Mouse (Mus musculus) liver, embryonic 14.5 days (tissue): ENCODE measurements at regions not wholly inside any gene's neighbourhood (a gene's known extent, or its start where the extent isn't known, plus 50 kb on each side); places are given as distances from the start of the nearest gene placed in this dataset.

ENCODE experiments used
- ATAC-seq: fragments of 200-750 bp; cut with Nextera tagmentation; 2 replicates; pipeline ENCODE4 v1.8.0; 2017; ENCODE audit warnings: moderate number of reproducible peaks, mild to moderate bottlenecking, moderate library complexity; ENCODE audit not compliant: insufficient read depth
- DNase-seq, 3 experiments: peaks; one replicate each; pipeline ENCODE4 v3.0.0-alpha.2; 2012 to 2013; ENCODE audit warnings: low read depth in 3 of 3, low spot score in 3 of 3
- H3K27ac ChIP-seq: fragments of 300-500 bp; sonication (generic); 2 replicates; pipeline ENCODE4 v1.5.1; 2014; ENCODE audit warnings: moderate library complexity, mild to moderate bottlenecking, control low read depth, inconsistent platforms
- H3K27me3 ChIP-seq: fragments of 300-500 bp; sonication (generic); 2 replicates; pipeline ENCODE4 v1.6.1; 2014; ENCODE audit warnings: mild to moderate bottlenecking, low read length, moderate library complexity; ENCODE audit not compliant: control insufficient read depth, insufficient read depth
- H3K36me3 ChIP-seq: fragments of 300-500 bp; sonication (generic); replicated peaks from 2 replicates; pipeline ENCODE4 v1.6.1; 2014; ENCODE audit warnings: low read depth; ENCODE audit not compliant: control insufficient read depth, insufficient read depth
- H3K4me1 ChIP-seq, 2 experiments: fragments of 200-500 bp in 1 of 2; fragments of 300-500 bp in 1 of 2; sonication (generic) in 1 of 2; replicated peaks; 2 replicates each; pipeline ENCODE4 v1.6.1; 2012 to 2014; ENCODE audit warnings: antibody characterized with exemption in 1 of 2, inconsistent platforms in 1 of 2, low read length in 1 of 2; ENCODE audit not compliant: control insufficient read depth in 2 of 2, insufficient read depth in 2 of 2
- H3K4me2 ChIP-seq: fragments of 300-500 bp; sonication (generic); 2 replicates; pipeline ENCODE4 v1.6.1; 2014; ENCODE audit warnings: low read depth, mild to moderate bottlenecking, control low read depth, moderate library complexity
- H3K4me3 ChIP-seq, 2 experiments: fragments of 200-500 bp in 1 of 2; fragments of 300-500 bp in 1 of 2; sonication (generic) in 1 of 2; 2 replicates each; pipeline ENCODE4 v1.5.1; 2012 to 2014; ENCODE audit warnings: low read depth in 2 of 2, low read length in 2 of 2, mild to moderate bottlenecking in 2 of 2, control low read depth in 1 of 2, inconsistent platforms in 1 of 2, moderate library complexity in 1 of 2; ENCODE audit not compliant: insufficient read depth in 1 of 2
- H3K9ac ChIP-seq: fragments of 300-500 bp; sonication (generic); replicated peaks from 2 replicates; pipeline ENCODE4 v1.6.1; 2014; ENCODE audit warnings: mild to moderate bottlenecking, control low read depth, moderate library complexity
- H3K9me3 ChIP-seq: fragments of 300-500 bp; sonication (generic); 2 replicates; pipeline ENCODE4 v1.6.1; 2016; ENCODE audit warnings: low read length, mixed read lengths; ENCODE audit not compliant: control insufficient read depth
- CTCF ChIP-seq: IDR thresholded peaks from 2 replicates; pipeline ENCODE4 v1.5.1; 2016; ENCODE audit warnings: antibody characterized with exemption, low read depth, control low read depth
- EP300 ChIP-seq: IDR thresholded peaks from 2 replicates; pipeline ENCODE4 v1.6.1; 2016; ENCODE audit warnings: antibody characterized with exemption, low read depth
- WGBS: fragments of 180-500 bp; shearing (Covaris S2); extraction: QIAGEN DNeasy Blood & Tissue Kit; methylation state at CpG from one replicate; pipeline ENCODE4 v1.1.7; 2014; ENCODE audit not compliant: insufficient replicate concordance; 5-methylcytosine and 5-hydroxymethylcytosine counted together

GRCm38 (mm10) chr1:69429632-69430031 lies 257.4 kb downstream of the Ikzf2 start:
- H3K4me2 ChIP-seq: no peak overlapping the region
- TF ChIP-seq CTCF (no peak), EP300 (no peak)
- no peak overlapping the region for H3K27ac ChIP-seq
- ATAC-seq (no peak), DNase-seq (no peak)
- H3K9me3 ChIP-seq: no peaks in the 10 kb centered on the region
- H3K36me3 ChIP-seq: no peaks in the 10 kb centered on the region
- no peaks in the 10 kb centered on the region for H3K27me3 ChIP-seq
- no peak overlapping the region for H3K4me3 ChIP-seq
- no peaks in the 10 kb centered on the region for H3K4me1 ChIP-seq
- H3K9ac ChIP-seq: no peak overlapping the region
- 61% methylated on average over 5 of the region's 5 CpGs for WGBS

GRCm38 (mm10) chr1:69397676-69398075 lies 289.4 kb downstream of the Ikzf2 start:
- no peak overlapping the region for H3K9ac ChIP-seq
- H3K36me3 ChIP-seq: no peaks in the 10 kb centered on the region
- H3K27me3 ChIP-seq: no peaks in the 10 kb centered on the region
- no peak overlapping the region for H3K4me2 ChIP-seq
- no peaks in the 10 kb centered on the region for H3K4me1 ChIP-seq
- no peak overlapping the region for H3K27ac ChIP-seq
- DNase-seq: no peak
- TF ChIP-seq EP300: no peak
- no peak for TF ChIP-seq CTCF
- 54% methylated on average over 2 of the region's 2 CpGs for WGBS
- no peak overlapping the region for H3K4me3 ChIP-seq
- no peaks in the 10 kb centered on the region; the same call in 1 of the 2 replicates for H3K9me3 ChIP-seq
- ATAC-seq: no peak

GRCm38 (mm10) chr1:69382374-69382773 lies 274.5 kb upstream of the Erbb4 start:
- H3K4me1 ChIP-seq: no peaks in the 10 kb centered on the region
- no peak for ATAC-seq
- TF ChIP-seq CTCF (no peak), EP300 (no peak)
- no peaks in the 10 kb centered on the region for H3K27me3 ChIP-seq
- no peaks in the 10 kb centered on the region for H3K9me3 ChIP-seq
- no peak overlapping the region for H3K4me2 ChIP-seq
- WGBS: 66% methylated on average over 1 of the region's 1 CpGs
- no peaks in the 10 kb centered on the region for H3K36me3 ChIP-seq
- H3K9ac ChIP-seq: no peak overlapping the region
- no peak overlapping the region for H3K4me3 ChIP-seq
- no peak overlapping the region for H3K27ac ChIP-seq
- DNase-seq: no peak

- Histone ChIP-seq H3K4me1 (no peaks in the 10 kb centered on the region), H3K9me3 (no peaks in the 10 kb centered on the region), H3K27ac (no peak overlapping the region), H3K9ac (no peak overlapping the region), H3K4me3 (no peak overlapping the region), H3K36me3 (no peaks in the 10 kb centered on the region), H3K27me3 (no peaks in the 10 kb centered on the region), H3K4me2 (no peak overlapping the region)
- ATAC-seq (no peak), DNase-seq (peak in 1 of 3 experiments; percentile 0)
- 55% methylated on average over 7 of the region's 7 CpGs for WGBS
- no peak for TF ChIP-seq EP300
- no peak for TF ChIP-seq CTCF
Measured at GRCm38 (mm10) chr1:69379741-69380140, 271.9 kb upstream of the Erbb4 start.

GRCm38 (mm10) chr1:69376923-69377706 lies 269.3 kb upstream of the Erbb4 start:
- no peak overlapping the region for H3K4me2 ChIP-seq
- WGBS: 91% methylated on average over 46 of the region's 46 CpGs
- no peak for TF ChIP-seq CTCF
- TF ChIP-seq EP300: no peak
- no peak overlapping the region for H3K4me3 ChIP-seq
- H3K9me3 ChIP-seq: no peaks in the 10 kb centered on the region
- no peak for DNase-seq
- no peak overlapping the region for H3K9ac ChIP-seq
- ATAC-seq: no peak
- H3K27me3 ChIP-seq: no peaks in the 10 kb centered on the region
- no peak overlapping the region for H3K27ac ChIP-seq
- no peaks in the 10 kb centered on the region for H3K4me1 ChIP-seq
- H3K36me3 ChIP-seq: no peaks in the 10 kb centered on the region
